Mouse (Mus musculus) brown adipose tissue, adult 24 weeks (tissue): ENCODE results near the gene Mxi1. TPM values are rescaled to one million over a fixed set of nuclear protein-coding genes. Genes with fewer than 3 reads are reported as not detected.

Experiments
- H3K27ac ChIP-seq: fragments of 200-500 bp; replicated peaks from 2 replicates; pipeline ENCODE4 v1.5.1; 2012; ENCODE audit warnings: low read depth, mild to moderate bottlenecking, low read length
- H3K4me1 ChIP-seq: fragments of 200-500 bp; 2 replicates; pipeline ENCODE4 v1.6.1; 2012; ENCODE audit warnings: low read length, mixed read lengths; ENCODE audit not compliant: control insufficient read depth, insufficient read depth, insufficient read length
- H3K4me3 ChIP-seq: fragments of 200-500 bp; 2 replicates; pipeline ENCODE4 v1.5.1; 2012; ENCODE audit warnings: low read depth, mild to moderate bottlenecking, low read length, moderate library complexity; ENCODE audit not compliant: insufficient read depth
- polyA plus RNA-seq: library from polyadenylated mRNA; stranded (reverse); fragments of >200 nt; gene quantifications from 2 replicates; pipeline ENCODE4 v1.2.4, GENCODE M21; 2012; ENCODE audit not compliant: missing spikeins, insufficient read depth, insufficient read length

Gene Mxi1
- 20.9 and 37.2 TPM in 2 replicates for polyA plus RNA-seq

DNA sequence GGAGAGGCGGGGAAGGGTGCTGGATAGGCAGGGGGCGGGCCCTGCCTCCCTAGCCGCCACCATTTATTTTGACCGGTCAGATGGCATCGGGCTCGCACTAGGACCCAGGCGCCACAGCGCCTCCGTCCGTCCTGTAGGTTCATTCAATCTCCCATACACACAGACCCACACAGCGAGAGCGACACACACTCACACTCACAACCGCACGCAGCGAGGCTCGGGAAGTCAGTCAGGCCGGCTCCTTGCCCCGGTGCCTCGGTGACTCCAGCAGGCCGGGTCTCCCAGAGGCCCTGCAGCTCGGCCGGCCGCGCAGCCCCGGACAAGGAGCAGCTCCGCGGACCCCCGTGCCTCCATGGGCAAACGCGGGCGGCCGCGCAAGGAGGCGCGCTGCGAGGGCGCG lies at the start of gene Mxi1:
Mxi1 (plus strand) TSS at position 171 of the 400 bp plus-strand sequence.
- H3K4me3 ChIP-seq = peak within 1 kb of the TSS; percentile 93
- peaks cover 7% of the 10 kb centered on the region; the same call in 1 of the 2 replicates for H3K4me1 ChIP-seq
- peak within 1 kb of the TSS; percentile 74 for H3K27ac ChIP-seq

DNA sequence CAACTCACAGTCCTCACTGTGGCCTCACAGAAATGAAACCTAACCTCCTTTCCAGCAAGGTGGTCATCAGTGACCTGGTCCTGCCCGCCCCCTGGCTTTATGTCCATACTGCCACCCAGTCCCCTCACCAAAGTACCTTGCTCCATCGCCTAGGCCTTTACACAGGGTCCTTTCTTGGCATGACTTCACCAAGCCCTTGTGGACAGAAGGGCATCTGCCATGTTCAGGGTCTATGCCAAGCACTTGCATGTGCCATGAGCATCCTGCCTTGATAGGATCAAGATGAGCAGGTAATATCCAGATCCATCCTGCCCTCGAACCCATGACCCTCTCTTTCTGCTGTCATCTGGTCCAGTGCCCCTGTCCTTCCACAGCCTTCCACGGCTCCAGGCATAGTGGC lies 49.5 kb upstream of the Mxi1 start:
- no peak overlapping the region for H3K27ac ChIP-seq
- H3K4me1 ChIP-seq = no peaks in the 10 kb centered on the region
- no peak overlapping the region for H3K4me3 ChIP-seq

DNA sequence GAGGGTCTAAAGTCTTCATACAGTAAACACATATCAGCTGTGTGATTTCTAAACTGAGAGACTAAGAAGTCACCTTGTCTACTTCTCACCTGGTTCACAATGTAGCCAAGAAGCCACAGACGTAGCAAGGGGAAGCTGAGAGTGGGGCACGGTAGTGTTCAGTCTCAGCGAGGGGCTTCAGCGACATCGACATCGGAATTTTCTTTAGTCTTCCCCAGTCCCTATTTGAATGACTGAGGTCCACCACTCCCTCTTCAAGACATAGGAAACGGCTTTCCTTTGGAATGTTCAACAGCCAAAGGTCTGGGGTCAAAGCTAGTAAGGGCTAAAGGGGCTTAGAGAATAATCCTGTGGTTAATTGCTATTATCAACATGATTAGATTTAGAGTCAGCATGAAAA lies 48.3 kb upstream of the Mxi1 start:
- H3K27ac ChIP-seq = no peak overlapping the region
- no peak overlapping the region for H3K4me3 ChIP-seq
- H3K4me1 ChIP-seq = no peaks in the 10 kb centered on the region

DNA sequence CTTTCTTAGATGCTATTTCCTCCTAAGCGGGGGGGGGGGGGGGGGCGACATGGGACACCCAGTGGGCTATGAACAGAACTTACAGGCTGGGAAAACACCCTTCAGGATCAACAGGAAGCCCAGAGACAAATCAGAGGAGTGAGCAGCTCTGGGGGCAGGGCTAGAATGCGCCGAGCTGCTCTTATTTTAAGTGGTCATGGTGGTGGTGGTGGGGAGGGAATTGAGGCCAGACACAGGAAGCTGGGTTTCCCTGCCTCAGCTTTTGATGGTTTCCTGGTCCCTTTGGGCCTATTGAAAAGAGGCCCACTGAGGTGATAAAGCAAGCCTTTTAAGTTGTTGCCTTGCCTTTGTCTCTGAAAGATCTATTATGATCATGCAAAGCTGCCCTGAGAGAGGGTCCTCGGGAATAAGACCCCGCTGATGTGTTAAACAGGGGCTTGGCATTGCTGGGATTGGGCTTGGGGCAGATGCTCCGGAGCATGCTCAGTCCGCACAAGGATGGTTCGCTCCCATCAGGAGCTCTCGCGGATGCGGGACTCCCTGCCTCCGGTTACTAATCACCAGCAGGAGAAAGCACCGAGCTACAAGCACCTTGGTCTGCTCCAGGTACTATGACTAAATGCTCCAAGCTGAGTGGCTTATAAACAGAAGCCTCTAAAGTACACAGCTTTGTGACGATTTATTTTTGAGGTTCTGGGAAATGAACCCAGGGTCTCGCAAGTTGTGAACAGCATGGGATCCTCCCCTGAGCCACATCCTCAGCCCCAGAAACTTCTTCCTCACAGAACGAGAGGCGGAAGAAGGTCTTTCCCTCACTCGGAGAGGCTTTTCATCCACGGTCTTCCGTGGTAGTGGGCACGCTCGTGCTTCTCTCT lies 46.2 kb upstream of the Mxi1 start:
- H3K27ac ChIP-seq = no peak overlapping the region
- no peaks in the 10 kb centered on the region for H3K4me1 ChIP-seq
- H3K4me3 ChIP-seq = no peak overlapping the region

DNA sequence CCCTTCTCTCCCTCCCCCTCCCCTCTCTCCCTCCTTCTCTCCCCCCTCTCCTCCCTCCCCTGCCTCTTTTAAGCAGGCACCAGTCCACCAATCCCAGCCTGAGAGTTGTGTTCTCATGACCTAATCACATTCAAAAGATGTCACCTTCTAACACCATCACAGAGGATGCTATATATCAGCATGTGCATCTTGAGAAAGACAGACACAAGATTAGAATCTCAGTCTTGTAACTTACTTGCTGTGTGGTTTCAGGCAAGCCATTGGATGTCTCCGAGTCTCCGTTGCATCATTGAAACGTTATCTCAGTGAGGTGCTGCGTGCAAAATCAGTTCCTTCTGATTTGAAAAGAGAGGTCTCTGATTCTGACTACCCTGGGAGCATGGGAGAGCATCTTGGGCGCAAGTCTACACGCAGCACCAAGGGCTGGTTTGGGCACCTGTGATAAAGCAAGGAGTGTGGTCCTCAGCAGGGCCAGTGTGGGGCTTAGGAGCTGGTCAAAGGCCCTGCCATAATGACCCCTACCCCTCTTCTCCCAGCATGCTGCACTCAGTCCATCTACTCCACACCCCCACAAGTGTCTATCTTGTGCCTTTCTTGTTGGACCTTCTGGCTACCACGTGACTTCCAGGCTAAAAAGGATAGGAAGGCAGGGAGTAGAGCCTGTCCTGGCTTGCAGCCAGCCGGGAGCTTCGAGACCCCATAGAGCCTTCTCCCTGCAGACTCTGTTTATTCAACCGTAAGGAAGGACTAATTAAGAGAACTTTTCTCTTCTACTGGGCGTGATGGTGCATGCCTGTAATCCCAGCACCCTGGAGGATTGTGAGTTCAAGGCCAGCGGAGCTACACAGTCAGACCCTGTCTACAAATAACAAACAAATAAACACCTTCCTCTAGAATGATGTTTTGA lies 45.2 kb upstream of the Mxi1 start:
- H3K4me3 ChIP-seq = no peak overlapping the region
- H3K4me1 ChIP-seq = no peaks in the 10 kb centered on the region

DNA sequence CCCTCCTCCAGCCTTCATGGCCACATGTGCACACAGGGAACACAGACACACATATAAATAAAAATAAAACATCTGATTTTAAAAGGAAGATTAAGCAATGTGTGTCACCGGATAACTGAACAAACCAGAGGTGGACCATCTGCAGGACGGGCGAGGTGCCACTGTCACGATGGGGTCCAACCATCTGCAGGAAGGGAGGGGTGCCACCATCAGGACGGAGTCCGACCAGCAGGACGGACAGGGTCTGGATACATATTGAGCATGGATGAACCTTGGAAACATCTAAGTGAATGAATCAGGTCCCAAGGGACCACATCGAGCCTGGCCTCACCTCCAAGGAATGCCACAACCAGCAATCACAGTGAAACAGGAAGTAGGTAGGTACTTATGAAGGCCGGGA lies 43.0 kb upstream of the Mxi1 start:
- no peak overlapping the region for H3K4me3 ChIP-seq
- H3K27ac ChIP-seq = no peak overlapping the region
- H3K4me1 ChIP-seq = no peaks in the 10 kb centered on the region

More for the DNA sequence above, 45.2 kb upstream of the Mxi1 start:
- H3K27ac ChIP-seq = no peak overlapping the region

DNA sequence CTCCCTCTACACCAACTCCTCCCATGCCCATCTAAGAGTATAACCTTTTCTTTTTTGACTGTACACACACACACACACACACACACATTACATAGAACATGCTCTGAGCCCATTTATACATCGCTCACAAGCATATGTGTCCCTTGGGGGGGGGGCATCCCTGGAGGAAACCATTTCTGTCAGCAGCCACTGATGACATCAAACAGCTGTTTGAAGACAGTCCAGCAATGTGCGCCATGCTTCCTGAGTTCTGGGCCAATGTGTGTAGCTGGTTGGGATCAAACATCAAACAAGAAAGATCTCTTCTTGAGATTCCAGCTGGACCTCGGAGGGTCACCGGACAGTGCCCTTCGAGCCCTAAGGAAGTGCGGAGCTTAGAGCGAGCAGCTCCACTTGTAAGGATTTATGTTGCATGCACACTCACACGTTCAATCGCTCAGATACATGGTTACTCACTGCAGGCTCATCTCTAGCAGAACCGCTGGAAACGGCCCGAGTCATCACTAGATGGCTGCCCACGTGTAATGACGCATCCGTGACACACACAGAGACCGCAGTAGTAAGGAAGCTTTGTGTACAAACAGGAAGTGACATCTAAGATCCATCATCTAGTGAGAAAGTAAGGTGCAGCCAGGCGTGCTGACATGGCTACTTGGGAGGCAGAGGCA lies 37.1 kb upstream of the Mxi1 start:
- no peak overlapping the region for H3K4me3 ChIP-seq
- no peak overlapping the region for H3K27ac ChIP-seq
- H3K4me1 ChIP-seq = no peaks in the 10 kb centered on the region

DNA sequence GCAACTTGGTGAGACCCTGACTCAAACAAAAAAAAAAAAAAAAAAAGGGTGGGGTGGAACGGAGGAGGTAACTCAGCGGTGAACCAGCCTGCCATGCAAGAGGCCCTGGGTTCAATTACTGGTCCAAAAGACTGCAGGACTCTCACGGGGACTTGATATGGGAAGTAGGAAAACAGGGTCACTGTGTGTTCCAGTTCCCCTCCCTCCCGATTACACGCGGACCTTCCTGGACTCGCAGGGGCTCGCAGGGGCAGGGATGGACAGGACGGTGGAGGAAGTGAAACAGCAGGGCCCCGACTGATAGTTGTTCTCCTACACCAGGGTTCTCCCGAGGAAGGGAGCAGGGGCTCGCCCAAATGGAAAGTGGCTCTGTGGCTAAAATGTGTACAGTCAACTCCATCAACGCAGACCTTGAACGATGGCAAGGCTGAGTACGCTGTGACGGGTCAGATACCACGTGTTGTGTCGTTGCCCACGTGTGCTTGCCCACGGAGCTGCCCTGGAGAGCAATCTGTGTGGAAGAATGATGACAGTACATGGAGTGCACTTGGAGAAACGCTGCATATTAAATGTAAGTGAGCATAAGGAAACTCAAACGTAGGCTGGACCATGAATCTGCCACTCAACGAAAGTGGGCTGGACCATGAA lies 36.4 kb upstream of the Mxi1 start:
- peak overlapping the region; percentile 15; the same call in 1 of the 2 replicates for H3K4me3 ChIP-seq
- 0 out of 2 replicates have a peak overlapping the region, but pooled peaks have one; percentile 19 for H3K27ac ChIP-seq
- H3K4me1 ChIP-seq = no peaks in the 10 kb centered on the region

DNA sequence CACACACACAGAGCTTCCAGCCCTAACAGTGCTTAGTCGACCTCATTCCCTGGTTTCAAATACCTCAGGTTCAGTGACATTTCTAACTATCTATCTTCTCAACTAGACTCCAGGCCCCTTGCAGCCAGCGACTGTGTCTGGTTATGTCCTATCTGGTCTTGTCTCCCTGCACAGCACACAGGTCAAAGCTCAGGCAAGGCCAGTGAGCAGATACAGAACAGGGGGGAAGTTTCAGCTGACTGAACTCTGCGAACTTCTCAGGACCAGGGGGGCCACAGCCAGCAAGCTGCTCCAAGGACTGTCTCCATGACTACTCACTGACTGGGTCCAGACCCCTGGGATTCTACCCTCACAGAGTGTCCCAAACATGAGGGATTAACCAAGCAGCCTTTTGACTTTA lies 35.1 kb upstream of the Mxi1 start:
- Histone ChIP-seq H3K27ac (no peak overlapping the region), H3K4me1 (no peaks in the 10 kb centered on the region), H3K4me3 (no peak overlapping the region)

DNA sequence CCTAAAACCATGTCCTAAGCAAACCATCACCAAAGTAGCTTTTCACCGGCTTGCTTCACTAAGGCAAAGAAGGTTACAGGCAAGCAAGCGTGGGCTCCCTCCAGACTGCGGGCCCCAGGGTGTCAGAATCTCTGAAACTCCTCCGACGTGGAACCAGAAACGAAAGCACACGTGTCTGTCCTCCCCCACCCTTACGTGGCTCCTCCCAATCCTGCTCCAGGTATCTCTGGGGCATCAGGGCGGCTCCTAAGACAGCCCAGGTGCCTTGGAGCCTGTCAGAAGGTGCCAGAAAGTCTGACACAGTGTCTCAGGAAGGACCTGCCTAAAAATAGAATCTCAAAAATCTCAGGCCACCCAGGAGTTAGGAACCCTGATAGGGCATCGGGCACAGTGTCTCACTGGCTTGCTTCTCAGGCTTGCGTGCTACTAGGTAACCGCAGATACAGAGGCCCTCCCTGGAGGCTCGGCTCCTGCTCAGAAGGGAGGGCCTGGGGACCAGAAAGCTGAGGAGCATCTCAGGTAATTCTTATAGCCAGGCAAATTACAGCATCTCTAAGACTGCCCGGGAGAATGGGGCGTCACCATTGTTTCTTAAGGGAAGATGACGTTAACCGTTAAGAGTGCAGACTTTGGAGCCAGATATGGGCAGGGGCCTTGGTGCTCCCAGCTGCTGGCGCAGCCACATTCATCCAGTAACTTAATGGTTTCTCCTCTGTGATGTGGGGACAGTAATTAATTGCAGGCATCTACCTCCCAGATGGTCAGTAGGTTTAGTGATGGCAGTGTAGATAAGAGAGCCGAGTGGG lies 33.2 kb upstream of the Mxi1 start:
- no peak overlapping the region for H3K27ac ChIP-seq
- no peaks in the 10 kb centered on the region for H3K4me1 ChIP-seq
- no peak overlapping the region for H3K4me3 ChIP-seq

DNA sequence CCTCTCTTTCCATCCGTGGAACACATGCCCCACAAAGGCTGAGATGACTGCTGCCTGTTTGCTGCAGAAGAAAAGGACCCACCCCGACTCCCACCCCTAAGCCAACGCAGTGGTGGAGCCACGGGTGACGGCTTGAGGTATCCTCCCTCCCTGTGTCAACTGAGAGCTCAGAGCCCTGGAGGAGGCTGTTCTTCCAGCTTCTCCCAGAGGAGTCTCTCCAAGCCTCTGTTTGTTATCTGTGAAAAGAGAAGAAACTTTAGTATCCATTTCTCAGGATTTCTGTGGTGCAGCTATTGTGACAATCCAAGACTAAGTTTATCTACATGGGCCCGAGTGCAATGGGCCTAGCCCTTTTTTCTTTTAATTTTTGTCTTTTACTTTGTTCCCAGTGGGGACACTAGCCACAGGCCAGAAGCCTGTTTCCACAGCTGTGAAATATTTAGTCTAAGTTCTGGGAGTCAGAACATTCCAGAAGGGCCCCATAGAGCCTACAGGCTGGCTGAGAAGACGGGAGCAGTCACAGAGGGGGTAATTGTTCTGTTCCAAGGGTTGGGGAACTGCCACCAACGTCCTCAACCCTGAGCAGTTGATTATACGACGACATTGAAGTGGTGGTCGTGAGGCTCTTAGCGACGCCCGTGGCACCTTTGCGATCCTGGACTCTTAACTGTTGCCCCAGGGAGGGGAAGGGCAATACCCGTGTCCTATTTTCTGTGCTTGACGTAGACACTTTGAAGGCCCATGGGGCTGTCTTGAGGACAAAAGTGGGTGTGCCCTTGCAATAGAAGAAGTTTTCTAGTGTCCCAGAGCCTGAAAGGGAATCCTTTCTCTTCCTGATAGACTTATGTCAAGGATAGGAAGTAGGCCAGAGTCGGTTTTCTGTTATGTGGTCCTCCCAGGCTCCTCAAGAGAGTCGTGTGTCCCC lies 31.6 kb upstream of the Mxi1 start:
- no peak overlapping the region for H3K4me3 ChIP-seq
- no peaks in the 10 kb centered on the region for H3K4me1 ChIP-seq
- peak overlapping the region; percentile 85 for H3K27ac ChIP-seq

DNA sequence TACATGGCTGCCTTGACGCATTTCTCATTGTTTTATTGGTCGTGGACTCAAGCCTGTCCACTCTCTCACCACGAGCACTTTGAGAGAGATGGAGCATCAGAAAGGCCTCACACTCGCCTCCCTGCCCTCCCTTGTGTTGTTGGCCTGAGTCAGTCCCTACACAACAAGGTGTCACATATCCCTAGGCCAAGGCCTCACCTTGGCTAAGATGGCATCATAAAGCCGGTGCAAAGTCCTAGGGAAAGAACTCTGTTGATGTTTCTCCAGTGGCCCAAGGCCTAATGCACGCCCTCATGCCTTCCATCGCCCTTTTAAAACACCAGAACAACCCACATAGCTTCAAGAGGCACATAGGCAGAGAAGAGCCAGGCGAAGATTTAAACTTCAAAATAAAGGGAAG lies 30.1 kb upstream of the Mxi1 start:
- no peak overlapping the region for H3K4me3 ChIP-seq
- no peak overlapping the region for H3K27ac ChIP-seq
- H3K4me1 ChIP-seq = peaks cover 8% of the 10 kb centered on the region

DNA sequence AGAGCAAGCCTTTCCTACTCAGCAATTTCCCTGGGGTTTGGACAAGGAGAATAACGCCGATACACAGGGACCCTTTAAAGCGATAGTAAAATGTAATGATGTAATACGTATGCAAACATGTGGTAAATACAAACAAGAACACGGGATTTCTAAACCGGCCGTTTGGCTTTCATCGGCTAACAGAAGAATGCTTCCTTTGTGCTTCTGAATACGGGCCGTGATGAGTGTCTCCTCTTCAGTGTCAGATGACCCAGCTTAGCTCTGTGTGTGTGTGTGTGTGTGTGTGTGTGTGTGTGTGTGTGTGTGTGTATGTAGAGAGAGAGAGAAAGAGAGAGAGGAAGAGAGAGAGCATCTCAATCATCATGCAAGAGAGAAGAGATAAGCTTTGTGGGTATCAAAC lies 27.7 kb upstream of the Mxi1 start:
- Histone ChIP-seq H3K4me1 (peaks cover 9% of the 10 kb centered on the region), H3K27ac (no peak overlapping the region), H3K4me3 (no peak overlapping the region)
